Mouse (Mus musculus) cerebellum, adult 9-10 months (tissue): Measurements from ENCODE around the gene Cwc22.

Experiments
- DNase-seq: peaks from one replicate; pipeline ENCODE4 v3.0.0; 2022

Gene Cwc22

DNA sequence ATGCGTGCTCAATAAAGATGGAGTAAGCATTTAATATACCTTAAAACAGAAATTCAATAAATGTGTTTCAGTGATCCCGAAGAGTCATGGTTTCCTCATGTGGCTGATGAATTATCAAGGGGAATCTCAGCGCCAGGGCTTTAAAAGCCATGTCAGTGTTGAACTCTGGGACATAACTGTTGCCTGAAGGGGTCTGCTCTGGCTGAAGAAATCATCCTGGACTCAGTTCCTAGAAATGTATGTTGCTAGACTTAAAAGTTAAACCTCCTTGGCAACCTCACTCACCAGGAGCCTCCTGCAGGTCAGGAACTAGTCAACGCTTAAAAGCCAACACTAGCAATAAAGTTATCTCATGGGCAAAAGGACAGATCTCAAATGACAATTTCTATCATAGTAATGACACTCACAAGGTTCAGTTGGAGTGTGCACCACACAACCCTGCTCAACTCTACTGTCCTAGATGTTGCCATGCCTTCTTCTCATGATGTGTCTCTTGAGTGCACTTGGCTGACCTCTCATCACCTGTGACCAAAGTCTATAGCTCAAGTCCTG is 76.4 kb downstream of the Cwc22 start:
- DNase-seq = no peak

DNA sequence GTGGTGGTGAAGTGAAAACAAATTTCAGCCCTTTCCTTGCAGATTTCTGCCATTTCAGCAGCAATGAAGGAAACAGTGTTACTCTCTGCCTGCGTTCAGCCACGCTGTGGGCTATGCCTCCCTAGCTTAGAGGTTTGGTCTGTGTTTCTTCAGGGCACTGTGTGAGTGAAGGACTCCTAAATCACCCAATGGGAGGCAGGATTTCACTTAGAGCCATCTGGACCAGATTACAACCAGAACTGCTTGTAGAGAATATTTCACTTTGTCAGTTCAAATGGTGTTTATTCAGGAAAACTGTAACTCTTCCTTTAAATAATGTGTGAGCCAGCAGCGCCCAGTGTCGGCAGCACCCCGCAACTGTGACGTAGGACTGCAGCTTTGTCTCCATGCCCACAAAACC is 82.2 kb downstream of the Cwc22 start:
- no peak for DNase-seq

DNA sequence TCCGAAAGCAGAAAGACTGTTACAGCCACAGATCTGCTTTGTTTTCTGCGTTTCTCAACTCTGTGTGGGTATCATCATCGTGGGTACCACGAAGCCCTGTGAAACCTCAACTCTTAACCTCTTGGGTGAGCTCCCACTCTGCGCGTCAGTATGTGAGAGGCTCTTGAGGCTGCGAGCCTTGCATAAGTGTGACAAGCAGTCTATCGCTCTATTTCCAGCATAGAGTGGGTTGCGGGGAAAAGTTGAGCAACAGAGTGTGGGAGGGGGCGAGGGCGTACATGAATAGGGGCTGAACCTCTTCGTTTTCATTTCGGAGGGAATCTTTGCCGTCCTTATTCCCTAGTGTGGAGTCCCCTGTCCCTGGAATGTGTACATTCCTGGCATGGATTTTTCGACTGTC is 82.7 kb downstream of the Cwc22 start:
- DNase-seq = no peak

DNA sequence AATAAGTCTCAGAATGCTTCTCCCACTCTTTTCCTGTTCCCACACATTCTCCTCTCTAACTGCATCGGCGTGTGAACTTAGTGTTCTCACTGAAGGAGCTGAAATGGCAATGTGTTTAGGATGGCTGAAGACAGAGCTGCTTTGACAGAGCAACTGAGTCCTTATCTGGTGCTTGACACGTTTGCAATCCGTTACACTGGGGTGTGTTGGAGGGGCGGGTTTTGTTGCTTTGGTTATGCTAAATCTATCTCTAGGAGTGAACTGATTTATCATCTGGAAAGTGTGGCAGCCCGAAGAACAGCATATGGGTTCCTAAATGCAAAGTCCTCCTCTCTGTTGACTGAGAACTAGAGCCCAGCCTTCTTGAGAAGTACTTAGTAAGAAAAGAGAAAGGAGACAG is 104.7 kb downstream of the Cwc22 start:
- DNase-seq = no peak

DNA sequence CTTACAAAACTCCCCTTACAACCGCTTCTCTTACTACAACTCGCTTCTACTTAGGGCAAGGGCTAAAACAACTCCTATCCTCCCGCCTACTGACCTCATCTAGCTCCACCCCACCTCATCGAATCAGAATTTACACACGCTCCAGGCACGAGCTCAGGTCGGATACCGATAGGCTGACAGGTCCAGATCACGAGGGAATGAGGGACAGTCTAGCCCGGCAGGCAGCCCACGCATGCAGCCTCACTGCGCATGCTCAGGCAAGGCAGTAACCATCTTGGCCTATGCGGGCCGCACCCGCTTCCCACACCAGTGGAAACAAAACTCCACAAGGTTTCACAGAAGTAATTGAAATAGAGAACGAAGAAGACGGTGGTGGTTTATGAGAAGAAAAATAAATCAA is 106.6 kb downstream of the Cwc22 start:
- DNase-seq = no peak

DNA sequence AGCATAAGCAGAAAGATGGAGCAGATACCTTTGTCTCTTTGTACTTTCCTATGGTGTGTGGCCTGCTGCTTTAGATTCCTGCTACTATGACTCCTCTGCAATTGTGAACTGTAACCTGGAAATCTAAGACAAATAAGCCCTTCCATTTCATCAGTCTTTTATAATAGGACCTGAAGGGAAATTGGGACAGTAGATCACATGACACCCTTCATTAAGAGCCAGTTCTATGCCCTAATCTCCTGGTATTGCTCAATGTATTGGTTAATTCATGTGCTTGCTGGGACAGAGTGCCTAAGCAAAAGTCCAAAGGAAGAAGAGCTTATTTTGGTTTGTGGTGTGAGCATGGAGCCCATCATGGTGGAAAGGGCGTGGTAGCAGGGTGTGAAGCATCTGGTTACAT is 107.5 kb downstream of the Cwc22 start:
- no peak for DNase-seq

DNA sequence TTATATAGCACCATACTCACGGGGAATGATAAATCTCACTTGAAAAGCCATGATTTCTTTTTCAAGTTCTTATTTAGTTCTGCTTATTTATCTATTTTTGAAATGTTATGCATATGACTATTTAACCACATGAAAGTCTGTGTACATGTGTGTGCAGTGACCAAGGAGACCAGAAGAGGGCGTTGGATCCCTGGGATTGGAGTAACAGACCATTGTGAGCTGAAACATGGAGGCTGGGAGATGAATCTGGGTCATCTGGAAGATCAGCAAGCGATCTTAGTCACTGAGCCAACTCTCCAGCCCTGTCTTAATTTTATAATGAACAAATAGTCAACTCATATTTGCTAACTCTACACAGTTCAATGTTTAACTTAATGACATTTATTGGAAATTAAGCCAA is 110.4 kb downstream of the Cwc22 start:
- no peak for DNase-seq
